Mouse (Mus musculus): ENCODE results near the gene Mpp3. TPM values are rescaled to one million over a fixed set of nuclear protein-coding genes. Genes with fewer than 3 reads are reported as not detected.

The Mpp3 gene
- polyA plus RNA-seq, 1 experiment, result 3.8 TPM

DNA sequence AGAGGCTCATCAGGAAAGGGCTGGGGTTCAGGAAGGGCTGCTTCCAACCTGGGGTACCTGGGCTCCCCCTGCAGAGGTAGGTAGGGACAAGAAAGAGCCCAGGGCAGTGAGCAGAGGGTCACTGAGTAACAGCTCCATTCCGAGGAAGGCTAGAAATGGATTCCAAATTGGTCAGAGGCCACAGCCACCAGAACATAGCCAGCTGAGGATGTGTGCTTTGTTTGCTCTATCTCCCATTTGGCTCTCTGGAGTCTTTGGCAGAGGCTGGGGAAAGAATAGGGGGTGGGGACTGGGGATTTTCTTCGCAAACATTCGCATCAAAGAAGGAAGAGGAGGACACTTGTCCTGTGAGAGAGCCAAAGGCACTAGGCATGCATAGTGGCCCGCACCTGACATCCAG lies 23.7 kb upstream of the Mpp3 start:
- no peaks in the 10 kb centered on the region for H3K9me3 ChIP-seq (replicated peaks; ENCODE audit: control insufficient read depth, insufficient read depth, low read length, poor library complexity, severe bottlenecking)
- H3K27ac ChIP-seq (ENCODE audit: insufficient read depth, low read length), result no peak overlapping the region
- H3K36me3 ChIP-seq (ENCODE audit: control insufficient read depth, insufficient read depth, low read length, poor library complexity, severe bottlenecking), result no peaks in the 10 kb centered on the region
- H3K4me1 ChIP-seq (ENCODE audit: control insufficient read depth, insufficient read depth, low read length), result no peaks in the 10 kb centered on the region
- H3K9ac ChIP-seq (ENCODE audit: low read depth, poor library complexity, severe bottlenecking), result no peak overlapping the region
- no peaks in the 10 kb centered on the region for H3K27me3 ChIP-seq (ENCODE audit: control insufficient read depth, insufficient read depth, low read length, poor library complexity, severe bottlenecking)
- no peak for TF ChIP-seq POLR2A (IDR thresholded peaks at IDR 0.05; ENCODE audit: insufficient read depth, low read length)
- TF ChIP-seq CTCF (IDR thresholded peaks at IDR 0.05; ENCODE audit: low read depth, low read length), result no peak
- no peak for TF ChIP-seq EP300 (IDR thresholded peaks at IDR 0.05; ENCODE audit: insufficient read depth, low read depth, low read length)
- no peak overlapping the region for H3K4me3 ChIP-seq (ENCODE audit: low read depth, low read length)

DNA sequence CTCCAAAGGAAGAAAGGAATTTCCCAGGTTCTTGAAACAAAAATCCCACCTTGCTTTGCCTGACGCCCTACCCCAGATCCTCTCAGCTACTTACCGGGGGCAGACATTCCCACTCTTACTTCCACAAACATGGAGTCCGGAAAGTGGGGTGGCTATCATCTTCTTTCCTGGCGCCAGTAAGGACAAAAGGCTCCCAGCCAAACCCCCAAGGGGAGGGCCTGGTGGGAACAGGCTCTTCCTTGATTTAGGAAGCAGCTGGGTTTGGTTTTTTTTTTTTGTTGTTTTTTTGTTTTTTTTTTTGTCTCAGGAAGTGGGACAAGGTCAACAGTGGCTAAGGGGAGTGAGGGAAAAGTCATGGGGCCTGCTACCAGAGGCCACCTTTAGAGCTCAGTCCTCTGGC lies 23.3 kb upstream of the Mpp3 start:
- H3K36me3 ChIP-seq (ENCODE audit: control insufficient read depth, insufficient read depth, low read length, poor library complexity, severe bottlenecking), result no peaks in the 10 kb centered on the region
- no peak overlapping the region for H3K27ac ChIP-seq (ENCODE audit: insufficient read depth, low read length)
- H3K9me3 ChIP-seq (replicated peaks; ENCODE audit: control insufficient read depth, insufficient read depth, low read length, poor library complexity, severe bottlenecking), result no peaks in the 10 kb centered on the region
- TF ChIP-seq EP300 (IDR thresholded peaks at IDR 0.05; ENCODE audit: insufficient read depth, low read depth, low read length) (no peak), POLR2A (IDR thresholded peaks at IDR 0.05; ENCODE audit: insufficient read depth, low read length) (no peak), CTCF (IDR thresholded peaks at IDR 0.05; ENCODE audit: low read depth, low read length) (no peak)
- H3K27me3 ChIP-seq (ENCODE audit: control insufficient read depth, insufficient read depth, low read length, poor library complexity, severe bottlenecking), result no peaks in the 10 kb centered on the region
- no peak overlapping the region for H3K4me3 ChIP-seq (ENCODE audit: low read depth, low read length)
- no peaks in the 10 kb centered on the region for H3K4me1 ChIP-seq (ENCODE audit: control insufficient read depth, insufficient read depth, low read length)
- H3K9ac ChIP-seq (ENCODE audit: low read depth, poor library complexity, severe bottlenecking), result no peak overlapping the region

DNA sequence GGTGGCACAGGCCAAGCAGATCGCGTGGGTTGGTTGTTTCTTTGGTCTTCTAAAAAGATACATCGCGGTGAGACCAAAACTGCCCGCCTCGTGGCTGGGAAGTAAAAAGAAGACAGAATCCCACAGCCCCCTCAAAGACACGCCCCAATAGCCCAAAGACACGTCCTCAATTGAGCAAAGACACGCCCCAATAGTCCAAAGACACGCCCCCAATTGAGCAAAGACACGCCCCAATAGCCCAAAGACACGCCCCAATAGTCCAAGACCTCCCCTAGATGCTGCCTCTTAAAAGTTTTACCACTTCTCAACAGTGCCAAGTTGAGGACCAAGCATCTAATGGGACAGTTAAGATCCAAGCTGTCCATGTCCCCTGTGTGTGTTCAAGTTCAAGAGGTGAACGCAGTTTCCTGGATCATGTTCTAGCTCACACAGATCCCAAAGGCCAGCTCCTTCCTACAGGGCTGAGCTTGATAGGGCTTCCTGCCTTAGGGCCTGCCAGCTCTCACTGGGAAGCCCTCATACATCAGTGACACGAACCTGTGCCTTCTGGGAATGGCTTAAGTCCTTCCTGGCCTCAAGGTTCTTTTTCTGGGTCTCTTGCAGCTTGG lies 21.7 kb upstream of the Mpp3 start:
- H3K27ac ChIP-seq (ENCODE audit: insufficient read depth, low read length), result no peak overlapping the region
- no peak overlapping the region for H3K4me3 ChIP-seq (ENCODE audit: low read depth, low read length)
- TF ChIP-seq EP300 (IDR thresholded peaks at IDR 0.05; ENCODE audit: insufficient read depth, low read depth, low read length), result no peak
- no peak for TF ChIP-seq CTCF (IDR thresholded peaks at IDR 0.05; ENCODE audit: low read depth, low read length)
- TF ChIP-seq POLR2A (IDR thresholded peaks at IDR 0.05; ENCODE audit: insufficient read depth, low read length), result no peak
- no peaks in the 10 kb centered on the region for H3K9me3 ChIP-seq (replicated peaks; ENCODE audit: control insufficient read depth, insufficient read depth, low read length, poor library complexity, severe bottlenecking)
- no peaks in the 10 kb centered on the region for H3K27me3 ChIP-seq (ENCODE audit: control insufficient read depth, insufficient read depth, low read length, poor library complexity, severe bottlenecking)
- H3K9ac ChIP-seq (ENCODE audit: low read depth, poor library complexity, severe bottlenecking), result no peak overlapping the region
- H3K36me3 ChIP-seq (ENCODE audit: control insufficient read depth, insufficient read depth, low read length, poor library complexity, severe bottlenecking), result no peaks in the 10 kb centered on the region
- no peaks in the 10 kb centered on the region for H3K4me1 ChIP-seq (ENCODE audit: control insufficient read depth, insufficient read depth, low read length)

DNA sequence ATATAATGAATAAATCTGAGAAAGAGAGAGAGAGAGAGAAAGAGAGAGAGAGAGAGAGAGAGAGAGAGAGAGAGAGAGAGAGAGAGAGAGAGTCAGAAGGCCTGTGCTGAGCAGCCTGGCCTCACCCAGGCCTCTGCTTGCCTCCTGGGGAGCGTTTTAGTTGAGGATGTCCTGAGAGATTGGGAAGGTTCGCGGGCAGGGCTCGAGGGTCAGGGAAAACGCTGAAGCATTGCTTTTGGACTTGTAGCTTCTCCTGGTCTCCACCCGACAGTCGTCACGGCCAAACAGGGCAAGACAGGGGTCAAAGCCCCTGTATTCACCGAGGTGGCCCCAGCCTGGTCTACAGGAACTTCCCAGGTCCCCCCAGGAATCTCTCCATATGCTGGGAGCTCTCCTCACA lies 18.3 kb upstream of the Mpp3 start:
- Histone ChIP-seq H3K36me3 (ENCODE audit: control insufficient read depth, insufficient read depth, low read length, poor library complexity, severe bottlenecking) (no peaks in the 10 kb centered on the region), H3K4me3 (ENCODE audit: low read depth, low read length) (no peak overlapping the region), H3K27me3 (ENCODE audit: control insufficient read depth, insufficient read depth, low read length, poor library complexity, severe bottlenecking) (no peaks in the 10 kb centered on the region), H3K27ac (ENCODE audit: insufficient read depth, low read length) (no peak overlapping the region), H3K9me3 (replicated peaks; ENCODE audit: control insufficient read depth, insufficient read depth, low read length, poor library complexity, severe bottlenecking) (no peaks in the 10 kb centered on the region), H3K9ac (ENCODE audit: low read depth, poor library complexity, severe bottlenecking) (no peak overlapping the region), H3K4me1 (ENCODE audit: control insufficient read depth, insufficient read depth, low read length) (no peaks in the 10 kb centered on the region)
- no peak for TF ChIP-seq CTCF (IDR thresholded peaks at IDR 0.05; ENCODE audit: low read depth, low read length)
- TF ChIP-seq EP300 (IDR thresholded peaks at IDR 0.05; ENCODE audit: insufficient read depth, low read depth, low read length), result no peak
- TF ChIP-seq POLR2A (IDR thresholded peaks at IDR 0.05; ENCODE audit: insufficient read depth, low read length), result no peak

DNA sequence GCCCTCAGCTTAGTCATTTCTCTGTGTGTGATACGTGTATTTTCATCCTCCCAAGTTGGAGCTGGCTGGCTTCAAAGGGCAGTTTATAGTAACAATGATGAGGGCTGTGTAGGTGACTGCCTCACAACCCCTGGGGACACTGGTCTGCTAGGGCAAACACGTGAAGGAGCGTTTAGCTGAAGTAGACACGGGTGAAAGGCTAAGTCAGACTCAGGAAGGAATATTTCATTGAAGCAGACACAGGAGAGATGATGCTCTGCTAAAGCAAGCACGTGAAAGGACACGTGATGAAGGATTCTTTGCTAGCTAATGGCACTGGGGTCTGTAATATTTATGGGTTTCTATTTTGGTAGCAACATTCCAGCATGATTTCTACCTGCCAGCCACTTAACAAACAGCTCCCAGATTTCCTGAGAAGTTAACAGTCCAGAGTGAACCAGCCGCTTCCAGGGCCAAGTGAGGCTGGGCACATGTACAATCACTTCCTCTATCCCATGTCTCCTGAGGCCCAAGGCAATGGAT lies 16.5 kb upstream of the Mpp3 start:
- Histone ChIP-seq H3K27me3 (ENCODE audit: control insufficient read depth, insufficient read depth, low read length, poor library complexity, severe bottlenecking) (no peaks in the 10 kb centered on the region), H3K4me1 (ENCODE audit: control insufficient read depth, insufficient read depth, low read length) (no peaks in the 10 kb centered on the region), H3K36me3 (ENCODE audit: control insufficient read depth, insufficient read depth, low read length, poor library complexity, severe bottlenecking) (no peaks in the 10 kb centered on the region), H3K9me3 (replicated peaks; ENCODE audit: control insufficient read depth, insufficient read depth, low read length, poor library complexity, severe bottlenecking) (no peaks in the 10 kb centered on the region), H3K4me3 (ENCODE audit: low read depth, low read length) (no peak overlapping the region), H3K9ac (ENCODE audit: low read depth, poor library complexity, severe bottlenecking) (no peak overlapping the region), H3K27ac (ENCODE audit: insufficient read depth, low read length) (no peak overlapping the region)
- TF ChIP-seq EP300 (IDR thresholded peaks at IDR 0.05; ENCODE audit: insufficient read depth, low read depth, low read length) (no peak), CTCF (IDR thresholded peaks at IDR 0.05; ENCODE audit: low read depth, low read length) (no peak), POLR2A (IDR thresholded peaks at IDR 0.05; ENCODE audit: insufficient read depth, low read length) (no peak)

DNA sequence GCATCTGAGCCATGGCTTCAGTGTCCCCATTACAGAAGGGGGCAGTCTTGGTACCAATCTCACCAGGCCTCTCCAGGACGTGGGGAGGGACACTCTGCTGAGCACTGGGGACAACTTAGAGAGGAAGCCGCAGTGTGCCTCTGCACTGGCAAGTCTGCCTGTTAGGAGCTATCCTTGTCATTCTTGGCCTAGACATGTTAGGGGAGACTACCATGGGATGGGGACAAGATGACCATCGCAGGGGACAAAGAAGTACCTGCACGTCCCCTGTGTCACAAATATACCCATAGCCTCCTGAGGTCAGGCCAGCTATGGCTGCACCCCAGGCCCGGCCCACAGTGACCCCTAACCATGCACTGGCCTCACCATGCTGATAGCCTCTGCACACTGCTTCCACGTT lies 15.1 kb upstream of the Mpp3 start:
- TF ChIP-seq EP300 (IDR thresholded peaks at IDR 0.05; ENCODE audit: insufficient read depth, low read depth, low read length) (no peak), CTCF (IDR thresholded peaks at IDR 0.05; ENCODE audit: low read depth, low read length) (no peak), POLR2A (IDR thresholded peaks at IDR 0.05; ENCODE audit: insufficient read depth, low read length) (no peak)
- Histone ChIP-seq H3K36me3 (ENCODE audit: control insufficient read depth, insufficient read depth, low read length, poor library complexity, severe bottlenecking) (no peaks in the 10 kb centered on the region), H3K9me3 (replicated peaks; ENCODE audit: control insufficient read depth, insufficient read depth, low read length, poor library complexity, severe bottlenecking) (no peaks in the 10 kb centered on the region), H3K27me3 (ENCODE audit: control insufficient read depth, insufficient read depth, low read length, poor library complexity, severe bottlenecking) (no peaks in the 10 kb centered on the region), H3K4me1 (ENCODE audit: control insufficient read depth, insufficient read depth, low read length) (peaks cover 1% of the 10 kb centered on the region), H3K27ac (ENCODE audit: insufficient read depth, low read length) (no peak overlapping the region), H3K4me3 (ENCODE audit: low read depth, low read length) (no peak overlapping the region), H3K9ac (ENCODE audit: low read depth, poor library complexity, severe bottlenecking) (no peak overlapping the region)
